Mouse (Mus musculus): Measurements from ENCODE around the gene Dnmt3a.

DNA sequence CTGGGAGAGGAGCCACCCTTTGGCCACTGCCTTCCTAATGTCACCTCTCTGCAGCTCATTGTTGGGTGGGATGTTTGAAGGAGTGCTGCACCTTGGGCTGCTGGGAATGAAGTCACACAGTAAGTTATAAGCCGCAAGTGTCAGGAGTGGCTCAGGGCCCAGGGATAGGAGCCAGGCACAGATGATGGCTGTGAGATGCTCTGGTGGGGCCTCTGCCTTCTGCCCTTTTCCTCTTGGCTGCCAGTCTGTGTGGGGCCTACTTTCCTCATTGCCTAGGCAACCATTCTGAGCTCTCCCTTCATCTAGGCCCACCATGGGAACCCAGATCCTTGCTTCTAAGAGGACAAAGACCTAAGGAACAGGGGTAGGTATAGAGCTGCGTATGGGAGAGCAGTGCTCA lies 21.5 kb upstream of the Dnmt3a start:
- TF ChIP-seq FOSL1 (IDR thresholded peaks at IDR 0.05; ENCODE audit: insufficient read depth, low read length, poor library complexity, severe bottlenecking) = no peak
- TF ChIP-seq CTCF (IDR thresholded peaks at IDR 0.05; ENCODE audit: control insufficient read depth, insufficient read depth, insufficient read length) = no peak
- TF ChIP-seq MYOD1 (IDR thresholded peaks at IDR 0.05; ENCODE audit: control insufficient read depth, insufficient read length, low read depth) = no peak
- no peak for TF ChIP-seq USF1 (IDR thresholded peaks at IDR 0.05; ENCODE audit: low read depth)
- no peak for TF ChIP-seq MYOG (IDR thresholded peaks at IDR 0.05; ENCODE audit: control insufficient read depth, extremely low read depth, insufficient read length)

Data from C2C12 (cell line).